Mouse (Mus musculus) frontal cortex, adult (tissue): ENCODE results near the gene Alkbh1.

ENCODE experiments used
- ATAC-seq: cut with Nextera tagmentation; 2 replicates; pipeline ENCODE4 v1.9.2; 2017; ENCODE audit warnings: mild to moderate bottlenecking, moderate library complexity, mixed read lengths; ENCODE audit not compliant: low TSS enrichment

Alkbh1 gene

DNA sequence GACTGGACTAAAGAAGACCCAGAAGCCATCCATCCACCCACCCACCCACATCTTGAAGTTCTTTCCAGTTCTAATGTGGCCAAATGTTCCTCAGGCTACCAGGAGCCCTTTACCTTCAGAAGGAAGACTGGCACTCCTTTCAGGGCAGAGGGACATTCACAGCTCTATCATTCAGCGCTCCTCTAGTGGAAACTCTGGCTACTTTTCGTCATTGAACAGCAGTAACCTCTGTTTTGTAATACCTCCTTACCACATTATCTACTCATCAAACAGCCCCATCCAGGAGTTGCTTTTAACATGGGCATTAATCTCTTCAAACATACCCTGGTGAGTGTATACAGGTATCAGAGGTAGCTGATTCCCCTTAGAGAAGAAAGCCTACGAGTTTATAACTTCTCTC lies 58.8 kb downstream of the Alkbh1 start:
- no peak for ATAC-seq

DNA sequence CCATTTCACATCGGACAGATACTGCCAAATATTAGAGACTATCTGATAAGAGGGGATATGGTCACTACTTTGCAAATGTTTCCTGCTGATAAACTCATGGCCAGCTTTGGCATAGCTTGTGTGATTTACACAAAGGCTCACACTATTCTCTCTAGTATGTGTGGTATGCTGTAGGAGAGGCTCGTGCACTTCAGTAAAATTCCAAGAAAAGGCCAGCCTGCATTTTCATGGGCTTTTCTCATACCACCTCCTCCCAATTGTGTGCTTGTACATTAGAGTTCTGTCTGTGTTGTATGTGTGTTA lies 62.5 kb downstream of the Alkbh1 start:
- no peak for ATAC-seq

DNA sequence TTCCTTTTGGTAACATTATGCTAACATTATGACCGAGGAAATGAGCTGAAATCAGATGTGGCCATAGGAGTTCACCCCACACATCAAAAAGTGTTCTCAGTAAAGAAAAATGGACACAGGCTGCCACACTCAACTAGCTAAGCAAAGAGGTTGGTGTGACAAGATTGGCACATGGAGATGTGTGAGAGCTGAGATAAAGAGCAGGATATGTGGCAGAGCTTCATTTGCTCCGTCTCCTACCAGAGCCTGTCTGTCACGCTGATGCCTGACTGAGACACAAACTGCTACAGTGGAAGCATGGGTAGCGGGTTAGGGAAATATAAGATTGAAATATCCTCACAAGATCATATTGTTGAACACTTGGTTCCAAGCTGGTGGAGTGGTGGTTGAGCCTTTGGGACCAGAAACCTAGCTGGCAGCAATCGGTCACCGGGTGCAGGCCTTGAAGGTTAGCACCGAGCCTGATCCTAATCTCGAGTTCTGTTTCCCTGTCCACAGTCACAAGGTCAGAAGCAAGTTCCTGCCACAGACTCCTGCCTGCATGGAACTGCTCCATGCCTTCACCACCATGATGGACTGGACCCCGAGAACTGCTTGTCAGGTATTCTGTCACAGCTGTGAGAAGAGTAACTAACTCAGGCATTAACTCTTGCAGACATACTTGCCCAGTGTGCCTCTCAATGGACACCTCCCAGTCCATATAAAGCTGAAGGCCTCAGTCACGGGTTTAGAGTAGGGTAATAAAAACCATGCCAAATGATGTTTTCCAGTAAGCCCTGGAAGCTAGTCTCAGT lies 63.0 kb downstream of the Alkbh1 start:
- ATAC-seq: no peak

DNA sequence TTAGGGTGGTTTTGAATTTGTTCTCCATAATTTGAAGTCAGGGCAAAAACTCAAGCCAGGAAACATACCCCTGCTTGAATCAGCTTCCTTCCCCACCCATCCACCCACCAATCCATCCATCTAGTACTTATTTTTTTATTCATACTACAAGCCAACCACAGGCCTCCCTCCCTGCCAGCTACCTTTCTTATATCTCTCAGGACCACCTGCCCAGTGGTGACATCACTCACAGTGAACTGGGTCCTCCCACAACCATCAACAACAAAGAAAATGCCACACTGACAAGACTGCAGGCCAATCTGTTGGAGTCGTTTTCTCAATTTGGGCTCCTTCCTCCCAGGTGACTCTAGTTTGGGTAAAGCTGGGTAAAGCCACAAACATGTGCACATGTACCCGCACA lies 64.3 kb downstream of the Alkbh1 start:
- ATAC-seq: no peak
